Mouse (Mus musculus) thymus, adult 2 months (tissue): ENCODE measurements around the gene Sin3a. TPM values are rescaled to one million over a fixed set of nuclear protein-coding genes. Genes with fewer than 3 reads are reported as not detected.

Experiments
- DNase-seq: peaks from one replicate; pipeline ENCODE4 v3.0.0; 2021
- H3K27ac ChIP-seq: fragments of 200-500 bp; 2 replicates; pipeline ENCODE4 v1.5.1; 2012; ENCODE audit warnings: low read length, control low read depth; ENCODE audit not compliant: control insufficient read depth, insufficient read depth
- H3K27me3 ChIP-seq: fragments of 200-500 bp; 2 replicates; pipeline ENCODE4 v1.6.1; 2012; ENCODE audit warnings: mild to moderate bottlenecking, low read length, moderate library complexity, mixed read lengths; ENCODE audit not compliant: control insufficient read depth, insufficient read depth
- H3K36me3 ChIP-seq: fragments of 200-500 bp; 2 replicates; pipeline ENCODE4 v1.6.1; 2012; ENCODE audit warnings: mild to moderate bottlenecking, low read length, moderate library complexity; ENCODE audit not compliant: control insufficient read depth, insufficient read depth
- H3K4me1 ChIP-seq: fragments of 200-500 bp; replicated peaks from 2 replicates; pipeline ENCODE4 v1.6.1; 2012; ENCODE audit warnings: low read length; ENCODE audit not compliant: control insufficient read depth, insufficient read depth
- H3K4me3 ChIP-seq: fragments of 200-500 bp; 2 replicates; pipeline ENCODE4 v1.5.1; 2012; ENCODE audit warnings: mild to moderate bottlenecking, low read length, control low read depth, moderate library complexity; ENCODE audit not compliant: control insufficient read depth, insufficient read depth
- CTCF ChIP-seq: fragments of 200-500 bp; IDR thresholded peaks from 2 replicates; pipeline ENCODE4 v1.5.1; 2012; ENCODE audit warnings: mild to moderate bottlenecking, control low read depth, low read length, moderate library complexity, borderline replicate concordance; ENCODE audit not compliant: control insufficient read depth, poor library complexity, insufficient read depth; ENCODE audit errors: extremely low read depth
- POLR2A ChIP-seq: fragments of 200-500 bp; IDR thresholded peaks from 2 replicates; pipeline ENCODE4 v1.6.1; 2012; ENCODE audit warnings: mild to moderate bottlenecking, low read length, control low read depth, moderate library complexity; ENCODE audit not compliant: control insufficient read depth, poor library complexity, insufficient read depth; ENCODE audit errors: extremely low read depth
- WGBS: fragments of 180-500 bp; shearing (Covaris S2); methylation state at CpG from one replicate; pipeline ENCODE4 v1.1.7; 2018; 5-methylcytosine and 5-hydroxymethylcytosine counted together
- polyA plus RNA-seq: library from polyadenylated mRNA; depleted of rRNA; stranded (reverse); fragments of >200 nt; gene quantifications from 2 replicates; pipeline ENCODE4 v1.2.3, GENCODE M21; 2012

Sin3a gene
- polyA plus RNA-seq, 1 experiment, result 237 TPM

GRCm38 (mm10) chr9:57148144-57148878, 76.5 kb downstream of the Sin3a start, which contains the start of gene Neil1:
Gene Neil1, minus strand, starts transcription at chr9:57148305.
- peak; percentile 78 for DNase-seq
- peak; percentile 69; the same call in 1 of the 2 replicates for TF ChIP-seq POLR2A
- peak; percentile 46; the same call in 1 of the 2 replicates for TF ChIP-seq CTCF
- Histone ChIP-seq H3K36me3 (peaks cover 11% of the 10 kb centered on the region), H3K4me1 (peaks cover 31% of the 10 kb centered on the region), H3K4me3 (peak within 1 kb of the TSS; percentile 52), H3K27me3 (no peaks in the 10 kb centered on the region), H3K27ac (peak within 1 kb of the TSS; percentile 88)
- WGBS, result under 1% methylated on average over 27 of the region's 27 CpGs

- 88% methylated on average over 6 of the region's 6 CpGs for WGBS
- DNase-seq, result no peak
These were observed 77.2 kb downstream of the Sin3a start for GRCm38 (mm10) chr9:57149021-57149420.

GRCm38 (mm10) chr9:57150192-57150591, 78.4 kb downstream of the Sin3a start:
- Histone ChIP-seq H3K4me1 (peaks cover 31% of the 10 kb centered on the region), H3K27ac (no peak overlapping the region), H3K4me3 (no peak overlapping the region), H3K36me3 (peaks cover 4% of the 10 kb centered on the region), H3K27me3 (no peaks in the 10 kb centered on the region)
- TF ChIP-seq POLR2A (no peak), CTCF (no peak)
- 92% methylated on average over 5 of the region's 5 CpGs for WGBS
- DNase-seq, result no peak

More at GRCm38 (mm10) chr9:57149021-57149420, 77.2 kb downstream of the Sin3a start:
- Histone ChIP-seq H3K27ac (peak overlapping the region; percentile 88), H3K4me1 (peaks cover 31% of the 10 kb centered on the region), H3K27me3 (no peaks in the 10 kb centered on the region), H3K36me3 (peaks cover 4% of the 10 kb centered on the region), H3K4me3 (no peak overlapping the region)
- TF ChIP-seq POLR2A (no peak), CTCF (no peak)

GRCm38 (mm10) chr9:57152331-57152730, 80.5 kb downstream of the Sin3a start:
- H3K4me3 ChIP-seq, result no peak overlapping the region
- H3K36me3 ChIP-seq, result peaks cover 9% of the 10 kb centered on the region
- DNase-seq, result no peak
- 83% methylated on average over 6 of the region's 6 CpGs for WGBS
- no peaks in the 10 kb centered on the region for H3K27me3 ChIP-seq
- H3K27ac ChIP-seq, result no peak overlapping the region
- H3K4me1 ChIP-seq, result peaks cover 23% of the 10 kb centered on the region
- TF ChIP-seq CTCF, result no peak
- TF ChIP-seq POLR2A, result no peak

DNA sequence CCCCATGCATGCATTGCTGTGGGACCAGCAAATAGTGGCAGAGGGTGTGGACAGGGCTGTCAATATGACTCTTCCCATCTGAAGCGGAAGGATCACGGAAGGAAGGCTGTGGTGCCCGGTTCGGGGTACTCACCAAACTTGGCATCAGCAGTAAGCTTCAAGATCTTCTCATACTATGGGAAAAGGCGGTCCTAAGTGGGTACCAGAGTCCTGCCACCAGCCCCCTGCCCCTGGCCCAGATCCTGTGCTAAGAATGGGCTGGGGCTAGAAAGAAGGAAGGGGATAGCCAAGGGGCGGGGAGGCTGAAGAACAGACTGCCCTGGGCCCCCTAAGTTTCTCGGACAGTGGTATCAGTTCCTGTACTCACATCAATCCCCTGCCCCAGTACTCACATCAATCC, 84.5 kb downstream of the Sin3a start:
- peaks cover 9% of the 10 kb centered on the region for H3K36me3 ChIP-seq
- H3K4me3 ChIP-seq, result no peak overlapping the region
- H3K27ac ChIP-seq, result no peak overlapping the region
- DNase-seq, result no peak
- peaks cover 18% of the 10 kb centered on the region for H3K4me1 ChIP-seq
- TF ChIP-seq POLR2A (no peak), CTCF (no peak)
- no peaks in the 10 kb centered on the region for H3K27me3 ChIP-seq
- 99% methylated on average over 7 of the region's 7 CpGs for WGBS

- Histone ChIP-seq H3K27me3 (no peaks in the 10 kb centered on the region), H3K4me3 (no peak overlapping the region), H3K36me3 (peaks cover 9% of the 10 kb centered on the region), H3K4me1 (peaks cover 18% of the 10 kb centered on the region), H3K27ac (peak overlapping the region; percentile 69)
- DNase-seq, result no peak
- WGBS, result 98% methylated on average over 8 of the region's 8 CpGs
- TF ChIP-seq POLR2A (no peak), CTCF (no peak)
These were observed 85.0 kb downstream of the Sin3a start for GRCm38 (mm10) chr9:57156823-57157222.
